ENCODE assay signal across 24 mouse cellular contexts in the genomic region with DNA sequence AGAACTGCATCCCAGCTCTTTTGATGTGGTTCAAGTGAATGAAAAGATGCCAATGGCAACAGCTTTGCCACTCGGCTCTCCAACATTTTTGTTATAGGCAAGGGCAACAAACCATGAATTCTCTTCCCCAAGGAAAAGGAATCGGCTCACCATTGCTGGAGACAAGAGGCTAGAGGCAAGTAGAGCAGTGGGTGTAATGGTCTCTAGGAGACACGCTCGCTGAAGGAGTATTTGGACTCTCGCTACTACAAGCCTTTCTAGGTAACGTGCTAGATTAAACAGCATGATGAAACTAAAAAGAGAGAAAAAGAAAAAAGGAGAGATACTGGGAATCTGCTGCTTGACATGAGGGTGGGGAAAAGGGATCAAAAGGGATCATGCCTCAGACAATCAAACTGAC.
DNase-seq lines count a peak whose midpoint lies in the region; ATAC-seq and TF ChIP-seq lines count a peak whose summit lies in the region.
"Had no signal": no experiment of that assay in that cellular context is flagged by ENCODE, and none has a peak within 500 bp of the region (broad histone marks: within the 10 kb centered on the region; RNA-seq: fewer than 3 reads in every experiment).

No protein-coding gene starts in this region.

- ATAC-seq in frontal cortex, adult (ENCODE audit: low TSS enrichment): peak; percentile 51; the same call in 1 of the 2 replicates
- ATAC-seq in heart, embryonic 12.5 days (ENCODE audit: insufficient number of reproducible peaks, low FRiP score): no peak
- ATAC-seq: activated CD4-positive, CD25-positive, alpha-beta regulatory T cell, adult 4 months; CD4-positive, CD25-positive, alpha-beta regulatory T cell, adult 4 months; forebrain, embryonic 13.5 days; forebrain, embryonic 15.5 days; Patski had no signal

- WGBS in heart, embryonic 10.5 days: 83% methylated on average over 6 of the region's 6 CpGs
- WGBS in heart, embryonic 12.5 days: 82% methylated on average over 6 of the region's 6 CpGs

- no peak for TF ChIP-seq CTCF in layer of hippocampus, adult 2 months (conservative IDR thresholded peaks at IDR 0.05)

- no peak overlapping the region for H3K4me3 ChIP-seq in heart, embryonic 10.5 days
- H3K4me3 ChIP-seq in heart, embryonic 12.5 days: no peak overlapping the region
- H3K4me3 ChIP-seq in layer of hippocampus, adult 2 months: no peak overlapping the region
- H3K4me3 ChIP-seq: embryonic facial prominence, embryonic 10.5 days; embryonic facial prominence, embryonic 12.5 days; forebrain, embryonic 13.5 days; forebrain, embryonic 15.5 days had no signal

- H3K27ac ChIP-seq in heart, embryonic 10.5 days: no peak overlapping the region
- H3K27ac ChIP-seq in heart, embryonic 12.5 days (ENCODE audit: poor library complexity, severe bottlenecking): no peak overlapping the region
- H3K27ac ChIP-seq in layer of hippocampus, adult 2 months: 0 out of 2 replicates have a peak overlapping the region, but pooled peaks have one; percentile 7
- H3K27ac ChIP-seq: embryonic facial prominence, embryonic 10.5 days; embryonic facial prominence, embryonic 12.5 days; forebrain, embryonic 13.5 days; forebrain, embryonic 15.5 days had no signal

- no peak for DNase-seq in frontal cortex, postnatal 14 days (ENCODE audit: low spot score in 2 of 2)
- DNase-seq in heart, embryonic 10.5 days (ENCODE audit: low spot score): peak; percentile 11
- no peak for DNase-seq in layer of hippocampus, adult 2 months (ENCODE audit: low spot score in 2 of 2)
- no peak for DNase-seq in layer of hippocampus, adult 8-10 months (ENCODE audit: low spot score in 2 of 2)
- DNase-seq: adrenal gland, adult 8-10 months; adrenal gland, postnatal 14 days; adrenal gland, postnatal 36 days; B cell, adult 2 months; cerebellum, adult 11-12 months; cerebellum, adult 2 months; cerebellum, adult 9-10 months; cerebellum, postnatal 10 days; cerebellum, postnatal 25 days had no signal

- no peak overlapping the region for H3K9ac ChIP-seq in heart, embryonic 12.5 days
- H3K9ac ChIP-seq: embryonic facial prominence, embryonic 12.5 days; forebrain, embryonic 13.5 days; forebrain, embryonic 15.5 days had no signal

- no peaks in the 10 kb centered on the region for H3K4me1 ChIP-seq in heart, embryonic 10.5 days
- no peaks in the 10 kb centered on the region for H3K4me1 ChIP-seq in heart, embryonic 12.5 days (replicated peaks)
- H3K4me1 ChIP-seq: embryonic facial prominence, embryonic 10.5 days; embryonic facial prominence, embryonic 12.5 days had no signal

- H3K36me3 ChIP-seq in heart, embryonic 10.5 days: no peaks in the 10 kb centered on the region
- H3K36me3 ChIP-seq in heart, embryonic 12.5 days: no peaks in the 10 kb centered on the region
- H3K36me3 ChIP-seq: embryonic facial prominence, embryonic 10.5 days; embryonic facial prominence, embryonic 12.5 days; forebrain, embryonic 15.5 days; G1E had no signal

- H3K9me3 ChIP-seq in heart, embryonic 10.5 days: no peaks in the 10 kb centered on the region
- 0 out of 2 replicates have a peak, but pooled peaks cover 4% of the 10 kb centered on the region for H3K9me3 ChIP-seq in heart, embryonic 12.5 days (replicated peaks)
- H3K9me3 ChIP-seq: embryonic facial prominence, embryonic 10.5 days; embryonic facial prominence, embryonic 12.5 days; forebrain, embryonic 13.5 days; forebrain, embryonic 15.5 days; G1E had no signal

- no peaks in the 10 kb centered on the region for H3K27me3 ChIP-seq in heart, embryonic 10.5 days (ENCODE audit: insufficient read depth, poor library complexity, severe bottlenecking)
- H3K27me3 ChIP-seq in heart, embryonic 12.5 days (replicated peaks): no peaks in the 10 kb centered on the region
- H3K27me3 ChIP-seq: CH12.LX; embryonic facial prominence, embryonic 12.5 days; forebrain, embryonic 13.5 days; forebrain, embryonic 15.5 days; Patski had no signal

- no peak overlapping the region for H3K4me2 ChIP-seq in heart, embryonic 12.5 days
- H3K4me2 ChIP-seq: embryonic facial prominence, embryonic 12.5 days; forebrain, embryonic 13.5 days; forebrain, embryonic 15.5 days had no signal
